Mouse (Mus musculus) urinary bladder, postnatal 4 days (tissue): ENCODE data around the gene D17H6S53E.

Experiments used
- DNase-seq, 2 experiments: peaks; one replicate each; pipeline ENCODE4 v3.0.0; 2021 to 2022; ENCODE audit warnings: low spot score in 2 of 2

The D17H6S53E gene

GRCm38 (mm10) chr17:35162121-35162520 lies 35.9 kb downstream of the D17H6S53E start:
- no peak for DNase-seq

- no peak for DNase-seq
Measured at GRCm38 (mm10) chr17:35162730-35163129, 36.6 kb downstream of the D17H6S53E start.

DNA sequence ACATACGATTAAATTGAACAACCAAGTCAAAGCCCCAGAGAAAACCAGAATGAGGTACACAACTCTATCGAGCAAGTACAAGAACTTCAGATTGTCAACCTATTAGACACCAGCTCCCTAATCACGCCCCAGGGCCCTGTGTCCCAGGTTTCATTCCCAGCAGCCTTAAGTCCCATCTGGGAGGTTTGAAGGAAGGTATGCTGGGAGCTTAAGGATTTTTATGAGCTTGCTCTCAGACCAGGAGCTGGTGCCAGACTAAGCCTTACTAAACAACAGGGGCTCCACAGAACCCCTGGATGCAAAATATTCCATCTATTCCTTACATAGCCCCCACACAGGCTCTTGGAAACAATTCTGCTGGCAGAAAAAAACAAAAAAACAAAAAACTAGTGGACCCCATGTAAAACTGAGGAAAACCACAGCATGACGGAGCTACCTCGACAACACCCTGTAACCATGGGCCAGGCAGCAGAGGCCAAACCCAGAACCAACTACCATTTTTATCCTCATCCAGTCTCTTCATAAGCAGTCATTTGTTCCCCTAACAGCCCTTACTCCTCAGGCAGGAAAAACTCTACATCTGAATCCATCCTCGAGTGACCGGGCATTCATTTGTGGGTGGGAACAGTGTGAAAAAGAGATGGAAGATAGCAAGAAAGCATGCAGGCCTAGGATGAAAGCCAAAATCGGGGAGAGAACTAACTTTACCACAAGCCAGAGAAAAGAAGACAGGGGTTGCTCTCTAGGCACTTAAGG lies 37.3 kb downstream of the D17H6S53E start:
- no peak for DNase-seq

- no peak for DNase-seq
Measured at GRCm38 (mm10) chr17:35164218-35164567, 38.0 kb downstream of the D17H6S53E start.

- peak; percentile 97 to 98 for DNase-seq
Measured at GRCm38 (mm10) chr17:35164568-35165450, 38.6 kb downstream of the D17H6S53E start, which contains the start of gene Prrc2a. Gene Prrc2a (minus strand): TSS chr17:35164897.

DNA sequence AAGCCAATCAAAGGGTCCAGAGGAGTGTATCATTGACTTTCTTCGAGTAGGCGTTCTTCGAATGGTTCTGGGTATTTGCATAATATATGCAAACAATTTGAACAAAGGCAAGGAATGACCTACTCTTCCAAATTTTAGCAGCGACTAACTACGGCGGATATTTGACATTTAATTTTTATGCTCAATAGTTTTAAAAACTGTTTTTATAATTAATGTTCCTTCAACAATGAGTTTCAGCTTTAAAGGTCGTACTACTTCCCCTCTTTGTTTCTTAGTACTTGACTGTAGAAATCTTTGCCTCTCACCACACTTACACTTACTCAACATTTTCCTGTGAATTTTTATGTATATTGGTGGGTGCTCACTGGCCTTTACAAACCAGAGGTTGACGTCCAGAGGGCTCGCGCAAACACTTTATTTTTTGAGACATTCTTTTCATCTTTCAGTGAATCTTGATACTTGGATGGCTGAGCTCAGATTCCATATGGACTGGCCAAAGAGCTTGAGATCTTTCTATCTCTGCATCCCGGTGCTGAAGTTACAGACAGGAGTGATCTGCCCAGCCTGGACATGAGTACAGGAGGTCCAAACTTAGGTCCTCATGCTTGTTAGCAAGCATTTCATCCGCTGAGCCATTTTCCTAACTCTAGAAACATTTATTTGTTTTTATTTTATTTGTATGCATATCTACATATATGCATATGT lies 39.4 kb downstream of the D17H6S53E start:
- no peak for DNase-seq

DNA sequence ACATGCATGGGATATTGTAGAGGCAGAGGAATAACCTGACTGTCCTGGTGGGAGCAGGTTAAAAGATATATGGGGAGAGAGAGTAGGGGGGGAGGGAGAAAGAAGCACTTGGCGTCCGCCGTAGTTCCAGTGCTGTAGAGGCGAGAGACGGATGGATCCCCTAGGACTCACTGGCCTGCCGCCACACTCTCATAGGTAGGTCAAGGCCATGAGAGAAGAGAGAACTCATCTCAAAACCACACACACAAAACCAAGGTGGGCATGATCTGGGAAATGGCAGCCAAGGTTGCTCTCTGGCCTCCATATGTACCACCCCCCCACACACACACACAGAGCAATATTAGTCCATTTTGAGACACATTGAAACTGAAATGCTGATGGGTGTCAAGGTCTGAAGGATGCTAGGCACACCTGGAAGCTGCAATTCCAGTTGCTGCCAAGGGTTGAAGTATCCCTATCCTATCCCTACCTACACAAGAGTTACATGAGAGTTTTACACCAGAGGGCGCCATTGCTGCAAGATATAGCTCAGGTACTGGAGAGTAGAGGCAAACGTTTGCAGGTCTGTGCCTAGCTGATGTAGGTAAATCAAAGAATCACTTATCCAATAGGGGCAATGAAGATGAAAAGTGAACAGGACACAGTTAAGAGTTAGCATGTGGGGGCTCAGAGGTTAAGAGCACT lies 40.3 kb downstream of the D17H6S53E start:
- DNase-seq: no peak

- DNase-seq: no peak
Measured at GRCm38 (mm10) chr17:35167794-35168193, 41.6 kb downstream of the D17H6S53E start.

GRCm38 (mm10) chr17:35168541-35169207 lies 42.5 kb downstream of the D17H6S53E start:
- no peak for DNase-seq

DNA sequence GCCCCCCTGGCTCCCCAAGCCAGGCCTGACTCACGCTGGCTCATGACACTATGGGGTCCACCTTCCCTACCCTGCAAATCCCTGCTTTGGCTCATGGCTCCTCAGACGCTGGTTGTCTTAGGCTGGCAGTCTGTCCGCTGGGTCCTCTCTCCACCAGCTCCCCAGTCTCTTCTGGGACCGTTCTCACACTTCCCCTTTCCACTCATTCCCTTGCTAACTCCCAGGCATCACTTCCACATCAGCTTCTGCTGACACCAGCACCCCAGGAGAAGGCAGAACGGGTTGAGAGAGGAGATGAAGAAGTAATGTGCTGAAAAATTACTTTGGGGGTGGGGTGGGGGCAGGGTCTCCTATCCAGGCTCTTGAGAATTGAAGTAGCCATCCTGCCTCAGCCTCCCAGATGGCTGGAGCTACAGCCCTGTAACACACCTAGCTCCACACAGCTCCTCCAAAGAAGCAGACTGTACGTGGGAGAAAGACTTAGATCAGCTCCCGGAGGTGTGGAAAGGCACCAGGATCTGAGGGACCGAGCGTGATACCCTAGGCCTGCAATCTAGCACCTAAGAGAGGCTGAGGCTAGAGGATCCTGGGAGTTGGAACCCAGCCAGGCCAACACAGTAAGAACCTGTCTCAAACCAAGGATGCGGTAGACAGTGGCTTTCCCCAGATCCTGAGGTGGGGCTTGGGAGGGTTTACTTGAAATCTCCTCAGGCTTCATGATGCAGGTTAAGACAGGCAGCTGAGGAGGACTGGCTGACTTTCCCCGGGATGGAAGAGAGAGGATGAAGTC lies 46.5 kb downstream of the D17H6S53E start:
- no peak for DNase-seq

- DNase-seq: no peak
Measured at GRCm38 (mm10) chr17:35173329-35173728, 47.2 kb downstream of the D17H6S53E start.

GRCm38 (mm10) chr17:35174201-35174977 lies 48.2 kb downstream of the D17H6S53E start:
- no peak for DNase-seq

- no peak for DNase-seq
Measured at GRCm38 (mm10) chr17:35175382-35175781, 49.2 kb downstream of the D17H6S53E start.

DNA sequence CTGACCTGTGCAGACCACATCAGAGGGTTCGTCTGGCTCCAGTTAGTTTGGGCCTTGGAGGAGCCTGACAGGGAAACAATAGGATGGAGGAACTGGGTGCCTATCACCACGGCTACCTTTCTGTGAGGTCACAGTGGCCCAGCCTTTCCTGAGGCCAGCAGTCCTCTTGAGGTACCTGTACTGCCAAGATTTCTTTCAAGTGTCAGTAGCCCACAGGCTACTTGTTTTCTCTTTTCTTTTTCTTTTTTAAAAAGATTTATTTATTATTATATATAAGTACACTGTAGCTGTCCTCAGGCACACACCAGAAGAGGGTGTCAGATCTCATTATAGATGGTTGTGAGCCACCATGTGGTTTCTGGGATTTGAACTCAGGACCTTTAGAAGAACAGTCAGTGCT lies 49.8 kb downstream of the D17H6S53E start, which contains the start of gene Aif1:
TSS of gene Aif1 (minus strand) at position 101 of the 400 bp plus-strand sequence.
- DNase-seq: no peak
